Mouse (Mus musculus) spleen, adult 2 months (tissue): ENCODE data around the gene Smpd2. TPM values are rescaled to one million over a fixed set of nuclear protein-coding genes. Genes with fewer than 3 reads are reported as not detected.
A peak's percentile ranks its signal among the peaks of the same experiment; 100 is the strongest.

Experiments
- DNase-seq, 2 experiments: peaks; one replicate each; pipeline versions ENCODE4 v3.0.0 to v3.0.0-alpha.2; 2012 to 2021; ENCODE audit warnings: low spot score in 2 of 2, low read depth in 1 of 2
- H3K27ac ChIP-seq: fragments of 200-500 bp; 2 replicates; pipeline ENCODE4 v1.5.1; 2012; ENCODE audit warnings: low read length, inconsistent platforms; ENCODE audit not compliant: insufficient read depth
- H3K27me3 ChIP-seq: fragments of 200-500 bp; 2 replicates; pipeline ENCODE4 v1.6.1; 2012; ENCODE audit warnings: mild to moderate bottlenecking, moderate library complexity, low read length, inconsistent platforms; ENCODE audit not compliant: control insufficient read depth, insufficient read depth
- H3K36me3 ChIP-seq: fragments of 200-500 bp; 2 replicates; pipeline ENCODE4 v1.6.1; 2012; ENCODE audit warnings: mild to moderate bottlenecking, low read length, inconsistent platforms; ENCODE audit not compliant: control insufficient read depth, insufficient read depth
- H3K4me1 ChIP-seq: fragments of 200-500 bp; 2 replicates; pipeline ENCODE4 v1.6.1; 2011; ENCODE audit warnings: inconsistent platforms; ENCODE audit not compliant: control insufficient read depth, insufficient read depth, insufficient read length
- H3K4me3 ChIP-seq: fragments of 200-500 bp; 2 replicates; pipeline ENCODE4 v1.5.1; 2011; ENCODE audit warnings: mild to moderate bottlenecking, inconsistent platforms; ENCODE audit not compliant: insufficient read depth, insufficient read length; ENCODE audit errors: extremely low read depth
- CTCF ChIP-seq: fragments of 200-500 bp; IDR thresholded peaks from 2 replicates; pipeline ENCODE4 v1.5.1; 2011; ENCODE audit warnings: mild to moderate bottlenecking, inconsistent platforms; ENCODE audit not compliant: insufficient read depth, insufficient read length, insufficient replicate concordance; ENCODE audit errors: extremely low read depth
- POLR2A ChIP-seq: fragments of 200-500 bp; IDR thresholded peaks from 2 replicates; pipeline ENCODE4 v1.6.1; 2011; ENCODE audit warnings: low read depth, low read length, inconsistent platforms
- WGBS: fragments of 180-500 bp; shearing (Covaris S2); methylation state at CpG from one replicate; pipeline ENCODE4 v1.1.7; 2018; 5-methylcytosine and 5-hydroxymethylcytosine counted together
- polyA plus RNA-seq: library from polyadenylated mRNA; depleted of rRNA; stranded (reverse); fragments of >200 nt; gene quantifications from 2 replicates; pipeline ENCODE4 v1.2.3, GENCODE M21; 2012

The Smpd2 gene
- polyA plus RNA-seq, 1 experiment = 35.6 TPM

GRCm38 (mm10) chr10:41472534-41472933, 17.6 kb downstream of the Smpd2 start:
- Histone ChIP-seq H3K4me1 (peaks cover 18% of the 10 kb centered on the region; the same call in 1 of the 2 replicates), H3K36me3 (no peaks in the 10 kb centered on the region; the same call in 1 of the 2 replicates), H3K27me3 (no peaks in the 10 kb centered on the region), H3K4me3 (no peak overlapping the region), H3K27ac (peak overlapping the region; percentile 76)
- TF ChIP-seq POLR2A (no peak), CTCF (no peak)
- no peak for DNase-seq

- TF ChIP-seq POLR2A = no peak
- no peak for TF ChIP-seq CTCF
- DNase-seq = no peak
- WGBS = 85% methylated on average over 3 of the region's 3 CpGs
- Histone ChIP-seq H3K27ac (no peak overlapping the region), H3K4me1 (peaks cover 18% of the 10 kb centered on the region; the same call in 1 of the 2 replicates), H3K36me3 (peaks cover under 1% of the 10 kb centered on the region; the same call in 1 of the 2 replicates), H3K4me3 (no peak overlapping the region), H3K27me3 (no peaks in the 10 kb centered on the region)
Observed at GRCm38 (mm10) chr10:41470693-41471092, 19.5 kb downstream of the Smpd2 start.

- DNase-seq = no peak
- Histone ChIP-seq H3K36me3 (peaks cover 16% of the 10 kb centered on the region), H3K4me3 (no peak overlapping the region), H3K27me3 (no peaks in the 10 kb centered on the region), H3K27ac (no peak overlapping the region), H3K4me1 (no peaks in the 10 kb centered on the region)
- 91% methylated on average over 6 of the region's 6 CpGs for WGBS
- TF ChIP-seq CTCF = no peak
- no peak for TF ChIP-seq POLR2A
Observed at GRCm38 (mm10) chr10:41467325-41467724, 22.8 kb downstream of the Smpd2 start.

GRCm38 (mm10) chr10:41464401-41464955, 25.7 kb downstream of the Smpd2 start:
- Histone ChIP-seq H3K4me1 (no peaks in the 10 kb centered on the region), H3K27ac (no peak overlapping the region), H3K27me3 (no peaks in the 10 kb centered on the region), H3K36me3 (peaks cover 19% of the 10 kb centered on the region), H3K4me3 (no peak overlapping the region)
- DNase-seq = no peak
- TF ChIP-seq POLR2A = no peak
- no peak for TF ChIP-seq CTCF
- WGBS = 91% methylated on average over 15 of the region's 15 CpGs

- no peak for DNase-seq
- TF ChIP-seq POLR2A = no peak
- no peak for TF ChIP-seq CTCF
- WGBS = 97% methylated on average over 3 of the region's 3 CpGs
- peaks cover 32% of the 10 kb centered on the region for H3K36me3 ChIP-seq
- H3K4me3 ChIP-seq = no peak overlapping the region
- no peaks in the 10 kb centered on the region for H3K4me1 ChIP-seq
- H3K27ac ChIP-seq = no peak overlapping the region
- no peaks in the 10 kb centered on the region for H3K27me3 ChIP-seq
Observed at GRCm38 (mm10) chr10:41461057-41461722, 29.0 kb downstream of the Smpd2 start.

- H3K4me3 ChIP-seq = no peak overlapping the region
- H3K36me3 ChIP-seq = peaks cover 33% of the 10 kb centered on the region
- no peak overlapping the region for H3K27ac ChIP-seq
- TF ChIP-seq POLR2A (no peak), CTCF (no peak)
- H3K4me1 ChIP-seq = no peaks in the 10 kb centered on the region
- DNase-seq = no peak
- WGBS = 76% methylated on average over 2 of the region's 2 CpGs
- H3K27me3 ChIP-seq = no peaks in the 10 kb centered on the region
Observed at GRCm38 (mm10) chr10:41460501-41460900, 29.7 kb downstream of the Smpd2 start.

- Histone ChIP-seq H3K27ac (no peak overlapping the region), H3K4me3 (no peak overlapping the region), H3K36me3 (peaks cover 31% of the 10 kb centered on the region), H3K27me3 (no peaks in the 10 kb centered on the region), H3K4me1 (no peaks in the 10 kb centered on the region)
- 97% methylated on average over 4 of the region's 4 CpGs for WGBS
- TF ChIP-seq CTCF = no peak
- no peak for TF ChIP-seq POLR2A
- DNase-seq = no peak
Observed at GRCm38 (mm10) chr10:41459990-41460389, 30.2 kb downstream of the Smpd2 start.
